Mouse (Mus musculus) cortical plate, adult 2 months (tissue): ENCODE measurements at regions not wholly inside any gene's neighbourhood (a gene's known extent, or its start where the extent isn't known, plus 50 kb on each side); places are given as distances from the start of the nearest gene placed in this dataset.

ENCODE experiments used
- H3K27ac ChIP-seq: fragments of 200-500 bp; 2 replicates; pipeline ENCODE4 v1.5.1; 2012; ENCODE audit warnings: low read length, control low read depth, inconsistent platforms; ENCODE audit not compliant: insufficient read depth
- H3K4me1 ChIP-seq: fragments of 200-500 bp; 2 replicates; pipeline ENCODE4 v1.6.1; 2011; ENCODE audit warnings: low read length; ENCODE audit not compliant: control insufficient read depth, insufficient read depth
- H3K4me3 ChIP-seq: fragments of 200-500 bp; 2 replicates; pipeline ENCODE4 v1.5.1; 2011; ENCODE audit warnings: mild to moderate bottlenecking, low read length, control low read depth; ENCODE audit not compliant: insufficient read depth
- CTCF ChIP-seq: fragments of 200-500 bp; IDR thresholded peaks from 2 replicates; pipeline ENCODE4 v1.5.1; 2011; ENCODE audit warnings: mild to moderate bottlenecking, control low read depth, low read length; ENCODE audit not compliant: insufficient read depth; ENCODE audit errors: extremely low read depth
- POLR2A ChIP-seq: fragments of 200-500 bp; IDR thresholded peaks from 2 replicates; pipeline ENCODE4 v1.6.1; 2011; ENCODE audit warnings: mild to moderate bottlenecking, low read length, control low read depth; ENCODE audit not compliant: insufficient read depth; ENCODE audit errors: extremely low read depth

GRCm38 (mm10) chr5:81878563-81878962 is 858.6 kb downstream of the Adgrl3 start:
- H3K4me3 ChIP-seq = no peak overlapping the region
- TF ChIP-seq POLR2A (no peak), CTCF (no peak)
- no peaks in the 10 kb centered on the region for H3K4me1 ChIP-seq
- H3K27ac ChIP-seq = no peak overlapping the region

- no peak for TF ChIP-seq POLR2A
- no peak for TF ChIP-seq CTCF
- no peak overlapping the region for H3K4me3 ChIP-seq
- no peak overlapping the region for H3K27ac ChIP-seq
- no peaks in the 10 kb centered on the region for H3K4me1 ChIP-seq
Observed at GRCm38 (mm10) chr5:81893358-81893757, 873.4 kb downstream of the Adgrl3 start.

GRCm38 (mm10) chr5:81909368-81909767 is 889.4 kb downstream of the Adgrl3 start:
- H3K4me1 ChIP-seq = no peaks in the 10 kb centered on the region
- no peak overlapping the region for H3K4me3 ChIP-seq
- TF ChIP-seq CTCF (no peak), POLR2A (no peak)
- no peak overlapping the region for H3K27ac ChIP-seq

GRCm38 (mm10) chr5:81909964-81910363 is 890.0 kb downstream of the Adgrl3 start:
- no peak for TF ChIP-seq CTCF
- Histone ChIP-seq H3K4me1 (no peaks in the 10 kb centered on the region), H3K4me3 (no peak overlapping the region)

GRCm38 (mm10) chr5:81916667-81917066 is 896.7 kb downstream of the Adgrl3 start:
- H3K4me3 ChIP-seq = no peak overlapping the region
- no peaks in the 10 kb centered on the region for H3K4me1 ChIP-seq
- no peak for TF ChIP-seq CTCF
- TF ChIP-seq POLR2A = no peak
- H3K27ac ChIP-seq = no peak overlapping the region

More at GRCm38 (mm10) chr5:81909964-81910363, 890.0 kb downstream of the Adgrl3 start:
- H3K27ac ChIP-seq = no peak overlapping the region

GRCm38 (mm10) chr5:81940798-81941197 is 920.9 kb downstream of the Adgrl3 start:
- H3K4me3 ChIP-seq = no peak overlapping the region
- no peaks in the 10 kb centered on the region for H3K4me1 ChIP-seq
- no peak overlapping the region for H3K27ac ChIP-seq
- TF ChIP-seq POLR2A (no peak), CTCF (no peak)

- H3K4me1 ChIP-seq = no peaks in the 10 kb centered on the region
- H3K4me3 ChIP-seq = no peak overlapping the region
- H3K27ac ChIP-seq = no peak overlapping the region
- no peak for TF ChIP-seq CTCF
Observed at GRCm38 (mm10) chr5:81969685-81970524, 950.0 kb downstream of the Adgrl3 start.

- TF ChIP-seq CTCF (no peak), POLR2A (no peak)
- Histone ChIP-seq H3K4me1 (no peaks in the 10 kb centered on the region), H3K4me3 (no peak overlapping the region), H3K27ac (no peak overlapping the region)
Observed at GRCm38 (mm10) chr5:81970525-81971011, 950.6 kb downstream of the Adgrl3 start.

GRCm38 (mm10) chr5:81976515-81976914 is 956.6 kb downstream of the Adgrl3 start:
- no peak for TF ChIP-seq CTCF
- Histone ChIP-seq H3K4me1 (no peaks in the 10 kb centered on the region; the same call in 1 of the 2 replicates), H3K27ac (no peak overlapping the region), H3K4me3 (no peak overlapping the region)

- TF ChIP-seq POLR2A = no peak
- no peak for TF ChIP-seq CTCF
- H3K4me3 ChIP-seq = no peak overlapping the region
- H3K27ac ChIP-seq = no peak overlapping the region
- no peaks in the 10 kb centered on the region for H3K4me1 ChIP-seq
Observed at GRCm38 (mm10) chr5:81983351-81983750, 963.4 kb downstream of the Adgrl3 start.

- Histone ChIP-seq H3K4me1 (no peaks in the 10 kb centered on the region), H3K27ac (no peak overlapping the region), H3K4me3 (no peak overlapping the region)
- TF ChIP-seq CTCF = no peak
- TF ChIP-seq POLR2A = no peak
Observed at GRCm38 (mm10) chr5:81988069-81988468, 968.1 kb downstream of the Adgrl3 start.
